Mouse (Mus musculus) cortical plate, adult 2 months (tissue): ENCODE data around the gene Cabin1. TPM values are rescaled to one million over a fixed set of nuclear protein-coding genes. Genes with fewer than 3 reads are reported as not detected.
A peak's percentile ranks its signal among the peaks of the same experiment; 100 is the strongest.
"Not testable (repeated sequence)": the region's sequence is repeated elsewhere in the genome, so short reads cannot be mapped to it uniquely, and the experiment has no call there.

ENCODE experiments used
- H3K27ac ChIP-seq: fragments of 200-500 bp; 2 replicates; pipeline ENCODE4 v1.5.1; 2012; ENCODE audit warnings: low read length, control low read depth, inconsistent platforms; ENCODE audit not compliant: insufficient read depth
- H3K4me1 ChIP-seq: fragments of 200-500 bp; 2 replicates; pipeline ENCODE4 v1.6.1; 2011; ENCODE audit warnings: low read length; ENCODE audit not compliant: control insufficient read depth, insufficient read depth
- H3K4me3 ChIP-seq: fragments of 200-500 bp; 2 replicates; pipeline ENCODE4 v1.5.1; 2011; ENCODE audit warnings: mild to moderate bottlenecking, low read length, control low read depth; ENCODE audit not compliant: insufficient read depth
- CTCF ChIP-seq: fragments of 200-500 bp; IDR thresholded peaks from 2 replicates; pipeline ENCODE4 v1.5.1; 2011; ENCODE audit warnings: mild to moderate bottlenecking, control low read depth, low read length; ENCODE audit not compliant: insufficient read depth; ENCODE audit errors: extremely low read depth
- POLR2A ChIP-seq: fragments of 200-500 bp; IDR thresholded peaks from 2 replicates; pipeline ENCODE4 v1.6.1; 2011; ENCODE audit warnings: mild to moderate bottlenecking, low read length, control low read depth; ENCODE audit not compliant: insufficient read depth; ENCODE audit errors: extremely low read depth
- polyA plus RNA-seq: library from polyadenylated mRNA; depleted of rRNA; stranded (reverse); fragments of >200 nt; gene quantifications from 2 replicates; pipeline ENCODE4 v1.2.3, GENCODE M21; 2012

Gene Cabin1
- polyA plus RNA-seq, 1 experiment: 57.8 TPM

DNA sequence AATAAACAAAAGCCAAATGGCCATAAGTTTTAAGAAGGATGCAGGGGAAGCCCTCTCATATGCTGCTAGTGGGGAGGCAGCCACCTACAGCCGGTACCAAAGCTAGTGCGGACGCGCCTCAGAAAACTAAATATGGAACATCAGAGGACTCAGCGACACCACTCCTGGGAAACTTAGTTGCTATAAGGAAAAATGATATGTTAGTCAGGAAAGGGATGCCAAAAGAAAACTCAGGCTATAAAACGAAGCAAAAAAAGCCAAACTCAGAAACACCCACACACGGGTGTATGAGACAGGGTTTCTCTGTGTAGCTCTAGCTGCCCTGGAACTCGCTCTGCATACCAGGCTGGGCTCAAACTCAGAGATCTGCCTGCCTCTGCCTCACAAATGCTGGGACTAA, 24.1 kb upstream of the Cabin1 start:
- H3K27ac ChIP-seq: no peak overlapping the region
- no peaks in the 10 kb centered on the region for H3K4me1 ChIP-seq
- H3K4me3 ChIP-seq: no peak overlapping the region
- TF ChIP-seq POLR2A: no peak
- no peak for TF ChIP-seq CTCF

DNA sequence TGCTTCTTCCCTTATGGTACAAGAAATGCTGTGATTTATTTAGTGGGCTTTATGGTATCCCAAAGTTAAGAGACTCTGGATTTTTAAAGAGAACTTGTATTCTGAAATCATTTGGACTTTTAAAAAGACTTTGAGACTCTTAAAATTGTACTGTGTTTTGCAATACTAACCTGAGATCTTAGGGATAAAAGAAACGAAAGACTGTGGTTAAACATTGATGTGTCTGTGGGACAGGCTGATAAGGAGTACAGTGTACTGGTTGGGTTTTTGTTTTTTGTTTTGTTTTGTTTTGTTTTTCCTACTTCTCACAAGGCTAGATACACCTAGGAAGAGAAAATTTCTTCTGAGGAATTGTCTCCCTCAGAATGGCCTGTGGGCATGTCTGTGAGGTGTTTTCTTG, 21.3 kb upstream of the Cabin1 start:
- H3K4me3 ChIP-seq: no peak overlapping the region
- no peaks in the 10 kb centered on the region for H3K4me1 ChIP-seq
- no peak overlapping the region for H3K27ac ChIP-seq
- no peak for TF ChIP-seq CTCF
- no peak for TF ChIP-seq POLR2A

DNA sequence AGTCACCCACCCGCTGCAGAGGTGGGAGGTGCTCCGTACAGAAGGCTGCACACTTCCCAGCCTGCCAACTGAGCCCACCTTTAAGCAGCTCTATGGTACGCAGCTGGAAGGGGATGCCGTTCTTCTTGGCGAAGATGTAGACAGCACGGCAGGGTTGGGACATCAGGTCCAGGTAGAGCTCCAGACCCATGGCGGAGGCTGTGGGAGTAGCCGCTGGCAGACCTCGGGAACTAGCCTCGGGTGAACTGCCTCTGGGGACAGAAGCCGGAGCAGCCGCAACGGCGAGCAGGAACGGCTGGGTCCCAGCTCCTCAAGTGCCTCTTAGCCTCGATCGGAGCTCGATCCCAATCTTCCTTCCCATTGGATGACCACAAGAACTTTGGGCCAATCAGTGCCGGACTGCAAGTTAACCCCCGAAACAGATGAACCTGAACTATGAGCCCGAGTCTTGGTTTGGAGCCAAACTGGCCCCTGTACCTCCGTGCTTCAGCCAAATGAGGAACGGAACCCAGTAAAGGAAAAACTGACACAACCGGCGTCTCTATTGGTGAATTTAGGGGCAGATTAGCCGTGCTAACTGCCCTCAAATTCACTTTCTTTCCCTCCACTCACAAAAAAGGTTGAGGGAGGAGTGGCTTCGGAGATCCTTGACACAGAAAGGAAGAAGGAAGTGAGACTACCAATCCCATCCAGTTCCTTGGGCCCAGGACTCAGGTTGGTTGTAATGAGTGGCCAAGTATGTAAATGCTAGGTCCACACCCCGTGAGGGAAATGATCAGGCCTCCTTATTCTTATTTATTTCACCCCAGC, 16.8 kb upstream of the Cabin1 start, which contains the start of the genes Gm20441 and Gstt3:
Gm20441 (minus strand) TSS at position 186 of the 810 bp plus-strand sequence.
Gstt3 (minus strand) TSS at position 646 of the 810 bp plus-strand sequence.
- Histone ChIP-seq H3K27ac (no peak within 1 kb of the TSS), H3K4me1 (no peaks in the 10 kb centered on the region), H3K4me3 (peak within 1 kb of the TSS; percentile 34)
- TF ChIP-seq POLR2A (no peak), CTCF (no peak)

DNA sequence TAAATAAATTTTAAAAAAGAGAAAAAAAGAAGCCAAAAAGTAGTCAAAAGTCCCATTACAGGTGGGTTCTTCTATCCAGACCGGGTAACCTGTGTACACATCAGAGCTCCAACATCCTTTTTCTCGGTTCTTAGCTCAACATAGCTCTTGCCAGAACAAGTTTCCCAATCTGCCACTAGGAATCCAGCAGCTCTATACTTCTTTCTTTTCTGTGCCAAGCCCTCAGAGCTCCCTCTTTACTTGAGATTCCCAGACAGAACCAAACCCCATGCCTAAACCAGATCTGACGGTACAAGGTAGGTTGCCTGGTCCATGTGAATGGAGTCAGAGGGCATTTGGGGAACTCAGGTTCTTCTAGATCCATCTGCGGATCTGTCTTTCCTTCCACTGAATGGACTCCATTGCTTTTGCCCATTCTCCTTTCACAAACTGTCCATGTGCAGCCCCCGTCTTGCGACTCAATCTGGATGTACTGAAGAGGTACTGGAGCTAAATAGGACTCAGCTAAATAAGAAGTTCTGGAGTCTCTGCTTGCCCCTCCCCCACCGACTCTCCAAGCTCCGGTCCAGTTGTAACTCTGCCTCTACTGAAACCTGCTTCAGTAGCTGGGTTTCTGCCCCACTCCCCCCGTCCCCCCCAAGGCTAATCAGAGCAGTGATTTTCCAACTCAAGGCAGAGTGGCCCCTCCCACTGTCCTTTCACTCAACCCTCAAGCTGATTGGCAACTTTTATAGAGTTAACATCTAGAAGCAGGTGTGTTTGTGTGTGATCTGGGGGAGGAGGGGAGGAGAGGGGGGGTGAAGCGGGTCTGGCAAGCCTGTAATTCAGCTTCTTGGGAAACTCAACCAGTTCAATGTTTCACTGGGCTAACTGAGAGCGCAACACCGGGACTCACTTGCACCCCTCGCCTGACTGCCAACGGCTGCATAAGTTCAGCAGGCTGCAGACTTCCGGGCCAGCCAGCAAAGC, 15.3 kb upstream of the Cabin1 start:
- Histone ChIP-seq H3K27ac (no peak overlapping the region), H3K4me1 (no peaks in the 10 kb centered on the region), H3K4me3 (no peak overlapping the region)
- TF ChIP-seq POLR2A (no peak), CTCF (no peak)

DNA sequence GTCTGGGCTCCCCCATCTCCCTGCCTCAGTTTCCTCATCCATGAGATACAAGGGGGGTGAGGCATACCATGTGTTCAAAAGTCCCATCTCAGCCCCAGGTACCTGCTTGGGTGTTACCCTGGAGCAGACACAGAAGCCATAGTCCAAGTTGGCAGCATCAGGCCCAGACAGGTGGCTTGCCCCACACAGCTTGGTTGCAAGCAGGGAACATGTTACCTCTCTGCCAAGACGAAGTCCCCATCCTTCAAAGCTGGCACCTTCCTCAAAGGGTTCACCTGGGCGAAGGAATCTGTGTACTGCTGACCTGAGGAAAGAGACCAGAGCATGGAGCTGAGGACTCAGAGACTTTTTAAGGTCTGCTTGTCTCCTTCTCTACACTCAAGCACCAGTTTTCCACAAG, 13.7 kb upstream of the Cabin1 start:
- TF ChIP-seq POLR2A (no peak), CTCF (no peak)
- no peak overlapping the region for H3K4me3 ChIP-seq
- H3K27ac ChIP-seq: no peak overlapping the region
- no peaks in the 10 kb centered on the region for H3K4me1 ChIP-seq

DNA sequence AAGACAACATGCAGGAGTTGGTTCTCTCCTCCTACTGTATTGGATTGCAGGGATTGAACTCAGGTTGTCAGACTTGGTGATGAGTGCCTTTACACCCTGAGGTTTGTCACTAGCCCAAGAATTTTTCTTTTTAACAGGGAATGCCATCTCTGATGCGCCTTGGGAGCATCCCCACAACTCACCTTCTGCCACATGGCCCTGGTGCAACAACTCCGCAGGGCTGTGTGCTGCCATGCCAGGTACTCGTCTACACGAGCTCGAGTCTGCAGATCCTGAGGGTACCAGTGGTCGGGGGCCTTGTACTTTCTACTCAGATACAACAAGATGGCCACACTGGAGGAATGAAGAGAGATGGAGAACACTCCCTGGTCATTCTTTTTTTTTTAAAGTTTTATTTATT, 12.4 kb upstream of the Cabin1 start:
- TF ChIP-seq CTCF (no peak), POLR2A (no peak)
- H3K27ac ChIP-seq: no peak overlapping the region
- no peak overlapping the region for H3K4me3 ChIP-seq
- H3K4me1 ChIP-seq: no peaks in the 10 kb centered on the region

DNA sequence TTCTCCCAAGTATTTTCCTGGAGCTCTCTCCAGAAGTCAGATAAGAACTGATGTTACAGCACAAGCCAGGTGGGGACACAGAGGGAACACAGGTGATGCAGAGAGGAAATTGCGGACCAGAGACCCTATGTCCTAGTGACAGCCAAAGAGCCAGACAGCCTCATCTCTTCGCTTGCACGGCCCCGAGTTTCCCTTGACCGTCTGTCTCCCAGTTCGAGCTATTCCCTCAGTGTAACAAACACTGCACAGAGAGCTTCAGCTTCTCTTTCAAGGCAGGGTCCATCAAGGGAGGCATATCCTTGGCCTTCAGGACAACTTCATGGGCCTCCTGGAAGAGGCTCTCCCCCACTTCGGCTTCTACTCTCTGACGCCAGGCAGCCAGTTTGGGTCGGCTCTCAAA, 10.4 kb upstream of the Cabin1 start:
- TF ChIP-seq CTCF: no peak
- no peak for TF ChIP-seq POLR2A
- no peaks in the 10 kb centered on the region for H3K4me1 ChIP-seq
- no peak overlapping the region for H3K4me3 ChIP-seq
- H3K27ac ChIP-seq: no peak overlapping the region

DNA sequence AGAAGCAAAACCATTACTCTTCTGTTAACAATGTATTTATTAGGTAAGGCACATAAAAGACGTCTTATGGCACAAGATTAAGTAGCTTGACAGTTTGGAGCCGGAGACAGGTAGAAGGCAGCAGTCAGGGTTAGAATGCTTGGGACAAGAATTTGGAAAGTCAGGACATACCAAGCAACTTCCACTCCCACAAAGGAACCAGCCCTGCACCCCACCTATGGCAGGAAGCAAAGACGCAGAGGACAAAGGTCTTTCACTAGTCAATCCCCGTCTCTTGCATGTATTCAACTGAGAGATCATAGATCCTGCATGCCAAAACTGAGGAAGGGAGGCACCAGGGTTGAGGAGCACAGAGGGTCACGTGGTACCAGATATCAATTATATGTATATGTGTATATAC, 10.0 kb upstream of the Cabin1 start:
- H3K27ac ChIP-seq: no peak overlapping the region
- H3K4me3 ChIP-seq: no peak overlapping the region
- H3K4me1 ChIP-seq: no peaks in the 10 kb centered on the region
- TF ChIP-seq CTCF (no peak), POLR2A (no peak)

DNA sequence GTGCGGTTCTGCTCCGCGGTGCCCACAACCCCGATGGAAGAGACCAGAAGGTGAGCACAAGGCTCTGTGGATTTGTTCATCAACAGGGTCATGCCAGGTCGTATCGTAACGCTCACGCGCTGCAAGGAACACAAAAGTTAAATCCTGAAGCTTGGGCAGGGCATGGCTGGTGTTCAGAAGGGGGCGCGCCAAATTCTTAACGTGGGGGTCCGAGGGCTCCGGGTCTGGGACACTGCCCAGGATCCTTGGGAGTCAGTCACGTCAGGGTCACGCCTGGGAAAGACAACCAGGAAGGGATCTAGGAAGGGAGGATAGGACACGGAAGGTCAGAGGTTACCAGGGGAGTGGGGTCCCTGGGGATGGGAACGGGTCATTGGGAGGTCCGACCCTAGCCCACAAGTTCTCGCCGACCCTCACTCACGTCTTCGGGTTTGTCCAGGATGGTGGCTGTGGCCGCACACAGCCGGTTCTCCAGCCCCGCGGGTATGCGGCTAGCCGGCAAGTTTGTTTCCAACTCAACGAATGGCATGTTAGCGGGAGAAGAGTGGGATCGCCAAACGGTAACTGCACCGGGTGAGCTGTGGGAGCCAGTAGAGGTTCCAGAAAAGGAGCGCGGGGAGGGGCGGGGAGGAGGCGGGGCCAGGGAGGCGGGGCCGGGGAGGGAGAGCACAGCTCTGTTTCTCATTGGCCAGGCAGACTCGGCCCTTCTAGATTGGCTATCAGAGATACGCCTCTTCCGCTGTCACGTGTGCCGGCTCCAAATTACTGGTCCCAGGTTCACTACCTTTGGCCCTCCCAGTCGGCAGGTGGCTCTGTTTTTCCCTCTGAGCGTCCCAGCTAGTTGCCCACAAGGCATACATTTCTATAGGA, 8.9 kb upstream of the Cabin1 start, which contains the start of gene Ddt:
Ddt (minus strand) TSS at position 620 of the 870 bp plus-strand sequence.
- peak; percentile 84; the same call in 1 of the 2 replicates for TF ChIP-seq POLR2A
- peak; percentile 24; the same call in 1 of the 2 replicates for TF ChIP-seq CTCF
- Histone ChIP-seq H3K4me3 (peak within 1 kb of the TSS; percentile 79), H3K4me1 (no peaks in the 10 kb centered on the region), H3K27ac (no peak within 1 kb of the TSS)

DNA sequence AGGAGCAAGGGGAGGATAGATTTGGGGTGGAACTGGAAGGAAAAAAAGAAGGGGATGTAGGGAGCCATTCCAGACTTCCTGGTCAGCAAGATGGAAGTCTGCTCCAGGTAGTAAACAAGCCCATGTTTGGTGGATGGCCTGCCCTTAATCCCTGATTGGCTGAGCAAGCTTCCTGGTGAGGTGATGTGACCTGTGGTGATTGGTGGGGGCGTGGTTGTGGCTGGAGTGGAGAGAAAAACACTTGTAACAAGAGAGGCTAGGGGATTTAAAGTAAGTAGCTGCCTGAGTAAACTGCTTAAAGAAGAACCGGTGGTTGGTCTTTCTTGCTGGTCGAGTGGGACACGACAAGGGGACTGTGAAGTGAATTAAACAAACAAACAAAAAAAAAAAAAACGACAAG, 3.6 kb upstream of the Cabin1 start:
- not testable (repeated sequence) for H3K27ac ChIP-seq, H3K4me3 ChIP-seq, H3K4me1 ChIP-seq
